Mouse (Mus musculus): ENCODE data around the gene Exph5. TPM values are rescaled to one million over a fixed set of nuclear protein-coding genes. Genes with fewer than 3 reads are reported as not detected.

Gene Exph5
- polyA plus RNA-seq, 1 experiment from 2014 or later = 3.6 TPM

DNA sequence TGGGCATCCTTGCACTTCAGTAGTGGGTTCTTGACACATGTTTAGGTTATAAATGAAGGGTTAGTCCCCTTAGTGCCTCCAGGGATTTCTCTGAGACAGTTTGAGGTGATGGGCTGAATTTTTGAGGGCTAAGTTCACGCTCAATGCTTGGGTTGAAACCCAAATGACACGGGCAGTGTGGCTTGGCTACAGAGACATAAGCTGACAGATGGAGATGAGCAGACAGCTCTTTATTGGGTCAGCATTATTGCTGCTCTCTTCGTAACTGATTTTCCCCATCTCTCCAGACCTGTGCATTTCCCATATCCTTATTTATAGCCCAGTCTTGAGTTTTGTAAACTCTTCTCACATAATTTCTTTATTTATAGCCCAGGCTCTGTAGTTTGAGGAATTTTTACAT is 76.7 kb downstream of the Exph5 start:
- ATAC-seq = no peak
- no peaks in the 10 kb centered on the region for H3K36me3 ChIP-seq
- H3K9me3 ChIP-seq = no peaks in the 10 kb centered on the region
- peak overlapping the region; percentile 4 for H3K27ac ChIP-seq
- WGBS = 59% methylated on average over 3 of the region's 3 CpGs
- H3K4me3 ChIP-seq (replicated peaks) = no peak overlapping the region
- peaks cover 20% of the 10 kb centered on the region for H3K4me1 ChIP-seq (replicated peaks)
- H3K9ac ChIP-seq = no peak overlapping the region
- H3K27me3 ChIP-seq (replicated peaks) = no peaks in the 10 kb centered on the region
- H3K4me2 ChIP-seq (replicated peaks) = no peak overlapping the region

DNA sequence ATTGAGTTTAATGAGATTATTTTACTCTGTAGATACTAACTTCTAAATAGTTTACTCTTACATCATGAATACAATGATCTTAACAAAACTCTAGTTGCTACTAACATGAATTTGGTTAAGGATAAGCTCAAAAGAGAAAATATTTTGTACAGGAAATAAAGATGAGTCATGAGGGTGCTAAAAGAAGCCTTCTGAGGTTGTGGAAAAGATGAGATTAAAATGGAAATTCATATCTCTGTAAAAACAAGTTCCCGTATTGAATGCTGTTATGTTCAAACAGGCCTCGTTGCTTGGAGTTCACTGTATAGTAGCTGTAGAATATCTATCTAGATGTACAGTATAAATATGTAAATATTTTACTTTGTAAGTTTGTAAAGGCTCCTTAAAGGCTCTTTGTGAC is 79.1 kb downstream of the Exph5 start:
- Histone ChIP-seq H3K27me3 (replicated peaks) (no peaks in the 10 kb centered on the region), H3K9me3 (no peaks in the 10 kb centered on the region), H3K27ac (no peak overlapping the region), H3K4me2 (replicated peaks) (no peak overlapping the region), H3K9ac (no peak overlapping the region), H3K4me1 (replicated peaks) (peaks cover 22% of the 10 kb centered on the region), H3K36me3 (no peaks in the 10 kb centered on the region), H3K4me3 (replicated peaks) (no peak overlapping the region)
- 83% methylated on average over 2 of the region's 2 CpGs for WGBS
- no peak for ATAC-seq

DNA sequence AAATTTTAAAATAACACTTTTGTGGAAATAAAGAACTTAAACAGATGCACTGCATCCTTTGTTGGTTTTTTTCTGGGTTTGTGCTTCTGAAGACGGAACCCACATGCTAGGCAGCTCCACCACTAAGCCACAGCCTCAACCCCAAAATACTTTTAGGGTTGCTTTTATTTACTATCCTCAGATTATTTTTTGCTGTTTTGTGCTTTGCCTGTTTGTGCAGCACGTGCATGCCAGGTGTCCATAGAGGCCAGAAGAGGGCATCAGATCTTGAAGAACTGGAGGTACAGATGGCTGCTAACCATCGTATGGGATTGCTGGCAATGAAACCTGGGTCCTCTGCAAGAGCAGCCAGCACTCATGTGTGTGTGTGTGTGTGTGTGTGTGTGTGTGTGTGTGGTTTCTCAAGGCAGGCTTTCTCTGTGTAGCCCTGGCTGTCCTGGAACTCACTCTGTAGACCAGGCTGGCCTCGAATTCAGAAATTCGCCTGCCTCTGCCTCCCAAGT is 79.7 kb downstream of the Exph5 start:
- Histone ChIP-seq H3K4me2 (replicated peaks) (no peak overlapping the region), H3K9me3 (no peaks in the 10 kb centered on the region), H3K9ac (no peak overlapping the region), H3K27me3 (replicated peaks) (no peaks in the 10 kb centered on the region), H3K4me1 (replicated peaks) (peaks cover 18% of the 10 kb centered on the region), H3K4me3 (replicated peaks) (no peak overlapping the region), H3K36me3 (no peaks in the 10 kb centered on the region), H3K27ac (no peak overlapping the region)
- WGBS = 82% methylated on average over 5 of the region's 5 CpGs
- ATAC-seq = no peak

DNA sequence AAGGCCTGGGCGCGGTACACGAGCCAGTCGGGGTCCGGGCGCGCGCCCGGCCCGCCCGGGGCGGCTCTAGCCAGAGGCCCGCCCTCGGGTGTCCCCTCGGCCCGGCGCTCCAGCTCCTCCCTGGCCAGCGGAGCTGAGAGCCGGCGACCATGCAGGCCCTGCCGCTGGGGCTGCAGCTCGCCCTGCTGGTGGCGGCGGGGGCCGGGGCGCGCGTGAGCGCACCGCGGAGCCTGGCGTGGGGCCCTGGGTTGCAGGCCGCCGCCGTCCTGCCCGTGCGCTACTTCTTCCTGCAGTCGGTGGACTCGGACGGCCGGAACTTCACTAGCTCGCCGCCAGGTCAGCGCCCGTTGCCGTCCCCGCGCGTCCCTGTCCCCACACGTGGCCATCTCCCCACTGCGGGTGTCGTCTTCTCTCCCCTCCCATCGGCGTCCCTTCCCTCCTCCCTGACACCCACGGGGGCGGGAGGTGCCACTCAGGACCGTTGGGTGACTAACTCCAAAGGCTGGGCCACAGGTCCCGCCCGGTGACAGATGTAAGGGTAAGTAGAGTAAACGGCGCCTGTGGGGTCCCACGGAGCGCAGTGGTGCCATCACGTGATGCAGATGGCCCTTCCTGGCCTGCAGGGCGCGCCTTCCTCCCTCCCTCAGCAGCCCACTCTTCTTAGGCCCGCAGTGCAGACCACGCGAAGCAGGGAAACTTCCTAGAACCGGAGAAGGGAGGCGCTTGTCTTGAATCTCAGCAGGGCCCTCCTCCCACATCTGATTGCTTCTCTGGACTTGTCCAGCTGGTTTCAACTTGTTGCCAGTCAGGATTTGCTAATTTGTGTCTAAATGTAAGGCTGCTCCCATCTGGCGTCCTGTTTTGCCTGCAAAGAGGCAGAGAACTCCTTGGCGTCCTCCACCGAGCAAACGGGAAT is 82.7 kb downstream of the Exph5 start, which contains the start of gene Kdelc2:
Gene Kdelc2, plus strand, starts transcription at position 75 of the 916 bp plus-strand sequence.
- H3K27ac ChIP-seq = peak within 1 kb of the TSS; percentile 99
- no peaks in the 10 kb centered on the region for H3K36me3 ChIP-seq
- peak within 1 kb of the TSS; percentile 75 for H3K4me2 ChIP-seq (replicated peaks)
- H3K4me1 ChIP-seq (replicated peaks) = peaks cover 4% of the 10 kb centered on the region; the same call in 1 of the 2 replicates
- peak within 1 kb of the TSS; percentile 65 for H3K4me3 ChIP-seq (replicated peaks)
- no peaks in the 10 kb centered on the region for H3K9me3 ChIP-seq
- peak within 1 kb of the TSS; percentile 88 for H3K9ac ChIP-seq
- ATAC-seq = peak; percentile 96
- no peaks in the 10 kb centered on the region for H3K27me3 ChIP-seq (replicated peaks)
- WGBS = under 1% methylated on average over 75 of the region's 75 CpGs

DNA sequence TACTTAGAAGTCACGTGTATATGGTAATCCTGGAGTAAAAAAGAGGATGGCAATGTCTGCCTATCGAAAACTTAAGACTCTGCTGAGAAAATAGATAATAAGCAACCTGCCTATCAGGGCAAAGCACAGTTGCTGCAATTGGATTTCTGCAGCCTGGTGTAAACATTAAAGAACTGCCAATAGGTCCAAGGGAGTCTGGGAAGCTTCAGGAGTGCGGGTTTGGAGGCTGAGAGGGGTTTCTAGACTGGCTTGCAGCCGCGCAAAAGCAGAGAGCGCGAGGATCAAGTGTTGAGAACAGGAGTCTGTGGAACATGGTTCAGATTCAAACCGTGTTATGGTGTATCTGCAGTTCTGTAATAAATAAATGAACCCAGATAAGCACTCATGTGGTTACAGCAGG is 83.4 kb downstream of the Exph5 start:
- Histone ChIP-seq H3K36me3 (no peaks in the 10 kb centered on the region), H3K9ac (peak overlapping the region; percentile 88), H3K27me3 (replicated peaks) (no peaks in the 10 kb centered on the region), H3K27ac (peak overlapping the region; percentile 99), H3K4me2 (replicated peaks) (peak overlapping the region; percentile 75), H3K4me3 (replicated peaks) (peak overlapping the region; percentile 65), H3K9me3 (no peaks in the 10 kb centered on the region), H3K4me1 (replicated peaks) (peaks cover 4% of the 10 kb centered on the region; the same call in 1 of the 2 replicates)
- 5% methylated on average over 8 of the region's 8 CpGs for WGBS
- ATAC-seq = peak; percentile 30

DNA sequence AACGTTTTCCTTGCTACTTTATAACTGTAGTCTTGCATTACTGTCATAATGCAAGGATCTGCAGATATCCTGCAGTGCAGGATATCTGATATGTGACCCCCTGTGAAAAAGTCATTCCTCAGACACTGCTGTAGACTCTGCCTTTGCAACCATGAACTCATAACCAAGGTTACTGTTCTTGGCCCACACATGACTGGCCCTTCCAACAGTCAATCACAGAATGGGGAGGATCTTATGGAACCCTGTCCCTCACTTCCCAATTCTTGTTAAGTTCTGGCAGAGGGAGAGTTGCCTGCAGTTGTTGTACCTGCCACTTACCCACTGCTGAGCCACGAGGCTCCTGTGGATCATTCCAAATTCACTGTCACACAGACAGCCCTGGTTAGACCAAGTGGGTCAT is 86.0 kb downstream of the Exph5 start:
- WGBS = 74% methylated on average over 2 of the region's 2 CpGs
- no peaks in the 10 kb centered on the region for H3K9me3 ChIP-seq

DNA sequence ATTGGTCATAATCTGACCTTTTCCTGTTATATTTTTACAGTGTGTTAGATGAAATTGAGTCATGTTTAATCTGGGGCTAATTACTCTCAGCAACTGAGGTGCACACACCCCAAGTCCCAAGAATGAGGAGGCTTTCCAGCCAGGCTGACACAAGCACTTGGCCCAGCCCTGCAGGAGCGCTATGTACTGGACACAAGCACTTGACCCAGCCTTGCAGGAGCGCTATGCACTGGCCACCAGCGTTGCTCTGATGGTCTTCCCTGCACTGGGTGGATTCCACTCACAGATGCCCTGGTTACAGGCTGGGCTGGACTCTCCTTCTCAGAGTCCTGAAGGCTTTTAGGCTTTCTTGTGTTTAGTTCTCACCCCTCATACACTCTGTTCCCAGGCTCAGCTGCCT is 87.6 kb downstream of the Exph5 start:
- Histone ChIP-seq H3K27ac (no peak overlapping the region), H3K4me3 (replicated peaks) (no peak overlapping the region), H3K27me3 (replicated peaks) (no peaks in the 10 kb centered on the region), H3K9ac (no peak overlapping the region), H3K36me3 (no peaks in the 10 kb centered on the region), H3K4me2 (replicated peaks) (no peak overlapping the region), H3K4me1 (replicated peaks) (no peaks in the 10 kb centered on the region), H3K9me3 (no peaks in the 10 kb centered on the region)
- WGBS = 81% methylated on average over 3 of the region's 3 CpGs
- ATAC-seq = no peak

More for the DNA sequence above, 86.0 kb downstream of the Exph5 start:
- no peaks in the 10 kb centered on the region for H3K36me3 ChIP-seq
- H3K27me3 ChIP-seq (replicated peaks) = no peaks in the 10 kb centered on the region
- no peak for ATAC-seq
- peaks cover 4% of the 10 kb centered on the region; the same call in 1 of the 2 replicates for H3K4me1 ChIP-seq (replicated peaks)
- H3K9ac ChIP-seq = no peak overlapping the region
- no peak overlapping the region for H3K4me3 ChIP-seq (replicated peaks)
- no peak overlapping the region for H3K4me2 ChIP-seq (replicated peaks)
- no peak overlapping the region for H3K27ac ChIP-seq

DNA sequence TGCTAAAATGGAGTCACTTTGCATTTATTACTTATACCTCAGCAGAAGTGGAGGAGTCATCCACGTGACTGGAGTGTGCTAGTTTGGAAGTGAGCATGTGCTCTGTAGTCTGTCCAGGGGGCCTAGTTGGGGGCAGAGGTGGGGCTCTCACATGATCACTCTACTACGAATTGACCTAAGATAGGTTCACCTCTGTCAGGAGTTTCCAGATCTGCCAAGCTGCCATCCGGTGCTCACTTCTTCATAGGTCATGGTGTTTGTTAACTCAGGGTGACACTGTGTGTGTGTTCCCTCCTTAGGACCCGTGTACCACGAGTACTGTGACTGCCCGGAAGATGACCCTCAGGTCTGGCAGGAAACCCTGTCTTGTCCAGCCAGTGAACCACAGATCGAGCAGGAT is 88.7 kb downstream of the Exph5 start:
- Histone ChIP-seq H3K36me3 (no peaks in the 10 kb centered on the region), H3K9ac (no peak overlapping the region), H3K27ac (no peak overlapping the region), H3K4me2 (replicated peaks) (no peak overlapping the region), H3K27me3 (replicated peaks) (no peaks in the 10 kb centered on the region), H3K9me3 (no peaks in the 10 kb centered on the region), H3K4me3 (replicated peaks) (no peak overlapping the region), H3K4me1 (replicated peaks) (no peaks in the 10 kb centered on the region)
- no peak for ATAC-seq
- 78% methylated on average over 7 of the region's 7 CpGs for WGBS

DNA sequence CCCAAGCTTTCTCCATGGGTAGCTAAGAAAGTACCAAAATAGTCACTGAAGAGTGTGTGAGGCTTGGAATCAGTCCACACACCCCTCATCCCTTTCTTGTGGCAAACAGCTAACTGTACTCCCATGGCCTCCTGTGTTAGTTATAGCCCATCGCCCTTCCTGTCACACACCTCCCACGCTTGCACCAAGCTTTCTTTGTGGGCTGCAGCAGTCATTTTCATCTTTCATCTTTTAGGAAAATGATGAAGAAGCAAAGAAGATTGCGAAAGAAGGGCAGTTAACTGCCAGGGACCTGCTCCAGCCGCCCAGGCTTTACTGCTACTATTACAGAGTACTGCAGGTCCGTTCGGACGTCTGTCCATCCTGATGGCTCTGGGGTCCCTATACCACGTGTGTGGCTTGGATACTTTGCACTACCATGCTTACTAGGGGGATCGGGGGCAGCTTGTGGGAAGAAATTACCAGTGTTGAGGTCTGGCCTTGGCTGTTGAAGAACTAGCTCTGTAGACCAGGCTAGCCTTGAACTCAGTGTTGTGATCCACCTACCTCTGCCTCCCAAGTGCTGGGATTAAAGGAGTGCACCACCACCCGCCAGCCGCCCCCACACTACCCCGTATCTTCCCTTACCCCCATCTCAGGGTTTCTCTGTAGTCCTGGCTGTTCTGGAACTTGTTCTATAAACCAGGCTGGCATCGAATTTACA is 96.4 kb downstream of the Exph5 start:
- no peaks in the 10 kb centered on the region for H3K27me3 ChIP-seq (replicated peaks)
- no peak overlapping the region for H3K9ac ChIP-seq
- peak; percentile 34; the same call in 1 of the 2 replicates for ATAC-seq
- H3K9me3 ChIP-seq = no peaks in the 10 kb centered on the region
- no peak overlapping the region for H3K4me2 ChIP-seq (replicated peaks)
- H3K27ac ChIP-seq = no peak overlapping the region
- H3K4me1 ChIP-seq (replicated peaks) = peaks cover 9% of the 10 kb centered on the region; the same call in 1 of the 2 replicates
- no peaks in the 10 kb centered on the region for H3K36me3 ChIP-seq
- H3K4me3 ChIP-seq (replicated peaks) = no peak overlapping the region
- 78% methylated on average over 13 of the region's 13 CpGs for WGBS

DNA sequence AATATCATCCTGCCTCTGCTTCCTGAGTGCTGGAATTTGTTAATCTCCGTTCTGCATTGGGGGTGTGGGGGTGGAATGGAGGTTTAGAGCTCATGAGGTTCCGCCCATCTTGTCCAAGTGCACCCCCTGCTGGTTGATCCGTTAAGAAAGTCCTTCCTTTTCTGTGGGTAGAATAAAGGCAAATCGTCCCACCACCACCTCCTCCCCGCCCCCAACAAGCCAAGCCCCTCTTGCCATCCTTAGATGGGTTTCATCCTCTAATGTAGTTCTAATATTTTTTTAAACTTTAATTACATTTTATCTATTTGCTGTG is 96.9 kb downstream of the Exph5 start:
- Histone ChIP-seq H3K4me1 (replicated peaks) (peaks cover 9% of the 10 kb centered on the region; the same call in 1 of the 2 replicates), H3K4me3 (replicated peaks) (no peak overlapping the region), H3K9ac (no peak overlapping the region), H3K27ac (no peak overlapping the region), H3K36me3 (no peaks in the 10 kb centered on the region), H3K4me2 (replicated peaks) (no peak overlapping the region), H3K27me3 (replicated peaks) (no peaks in the 10 kb centered on the region), H3K9me3 (no peaks in the 10 kb centered on the region)
- no peak for ATAC-seq
- WGBS = 12% methylated on average over 5 of the region's 5 CpGs

DNA sequence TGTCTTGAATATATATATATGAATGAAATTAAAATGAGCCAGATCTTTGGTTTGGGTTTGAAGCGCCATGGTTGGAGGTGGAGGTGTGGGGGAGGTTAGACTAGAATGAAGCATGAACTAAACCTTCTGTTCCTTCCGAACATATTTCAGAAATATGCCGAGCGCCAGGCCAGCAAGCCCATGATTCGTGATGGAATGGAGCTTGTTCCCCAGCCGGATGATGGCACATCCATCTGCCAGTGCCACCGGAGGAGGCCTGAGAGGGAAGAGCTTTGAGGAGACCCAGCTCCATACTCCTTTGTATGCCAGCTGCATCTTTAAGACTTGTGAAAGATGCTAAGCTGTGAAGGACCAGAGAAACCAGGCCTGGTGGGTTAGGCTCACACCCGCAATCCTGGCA is 98.1 kb downstream of the Exph5 start:
- H3K4me2 ChIP-seq (replicated peaks) = no peak overlapping the region
- no peak overlapping the region for H3K27ac ChIP-seq
- H3K27me3 ChIP-seq (replicated peaks) = no peaks in the 10 kb centered on the region
- H3K36me3 ChIP-seq = no peaks in the 10 kb centered on the region
- whole genome bisulfite sequencing = 96% methylated on average over 8 of the region's 8 CpGs
- no peaks in the 10 kb centered on the region for H3K9me3 ChIP-seq
- peaks cover 9% of the 10 kb centered on the region; the same call in 1 of the 2 replicates for H3K4me1 ChIP-seq (replicated peaks)
- H3K4me3 ChIP-seq (replicated peaks) = no peak overlapping the region
- ATAC-seq = no peak
- H3K9ac ChIP-seq = no peak overlapping the region

DNA sequence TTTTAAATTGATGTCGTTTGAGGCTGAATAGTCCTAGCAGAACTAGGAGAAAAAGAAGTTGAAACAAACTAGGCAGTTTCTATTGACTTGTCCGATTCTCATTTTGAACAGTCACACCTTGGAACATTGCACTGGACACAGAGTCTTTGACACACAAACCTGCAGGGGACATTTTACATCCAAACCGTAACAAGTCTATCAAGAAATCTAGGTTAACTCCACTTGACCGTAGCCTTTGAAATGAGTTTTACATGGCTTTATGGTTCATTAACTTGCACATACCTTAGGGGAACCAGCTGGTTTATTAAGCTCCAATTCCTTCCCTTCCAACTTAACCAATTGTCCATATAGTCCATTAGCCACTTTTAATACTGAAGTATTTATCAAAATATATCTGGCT is 99.2 kb downstream of the Exph5 start:
- H3K27ac ChIP-seq = no peak overlapping the region
- no peak overlapping the region for H3K4me2 ChIP-seq (replicated peaks)
- WGBS = 97% methylated on average over 4 of the region's 4 CpGs
- H3K27me3 ChIP-seq (replicated peaks) = no peaks in the 10 kb centered on the region
- H3K4me1 ChIP-seq (replicated peaks) = peaks cover 10% of the 10 kb centered on the region; the same call in 1 of the 2 replicates
- no peaks in the 10 kb centered on the region for H3K9me3 ChIP-seq
- no peak overlapping the region for H3K9ac ChIP-seq
- no peak for ATAC-seq
- H3K4me3 ChIP-seq (replicated peaks) = no peak overlapping the region
- H3K36me3 ChIP-seq = no peaks in the 10 kb centered on the region
